Mouse (Mus musculus) frontal cortex, adult 2 months (tissue): Measurements from ENCODE around the gene Gnat3. TPM values are rescaled to one million over a fixed set of nuclear protein-coding genes. Genes with fewer than 3 reads are reported as not detected.
"Not testable (repeated sequence)": the region's sequence is repeated elsewhere in the genome, so short reads cannot be mapped to it uniquely, and the experiment has no call there.

ENCODE experiments used
- DNase-seq, 2 experiments: peaks; one replicate each; pipeline ENCODE4 v3.0.0; 2022; ENCODE audit warnings: low spot score in 1 of 2; ENCODE audit errors: extremely low spot score in 1 of 2
- polyA plus RNA-seq: library from polyadenylated mRNA; depleted of rRNA; stranded (reverse); fragments of >200 nt; gene quantifications from 2 replicates; pipeline ENCODE4 v1.2.3, GENCODE M21; 2012; rRNA removed

Gnat3 gene
- polyA plus RNA-seq: not detected in 2 replicates

DNA sequence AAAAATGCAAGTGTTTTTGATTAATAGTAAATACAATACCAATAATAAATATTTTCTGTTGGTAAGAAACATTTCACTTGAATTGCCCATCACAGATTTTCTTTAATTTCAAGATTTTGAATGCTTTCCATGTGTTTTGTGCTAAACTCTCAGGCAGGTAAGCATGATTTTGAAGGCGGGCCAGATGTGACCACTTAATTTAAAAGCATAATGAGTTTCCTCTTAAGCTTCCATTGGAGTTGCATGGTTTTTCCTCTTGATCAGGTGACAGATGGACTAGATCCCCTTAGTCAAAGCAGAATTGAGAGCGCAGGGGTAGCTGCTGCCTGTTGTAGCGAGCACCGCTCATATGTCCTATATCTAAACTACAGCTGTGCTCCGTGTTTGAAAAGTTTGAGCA lies at the start of gene Gnat3:
Gene Gnat3 (plus strand): TSS at position 301 of the 400 bp plus-strand sequence.
- DNase-seq: no peak

DNA sequence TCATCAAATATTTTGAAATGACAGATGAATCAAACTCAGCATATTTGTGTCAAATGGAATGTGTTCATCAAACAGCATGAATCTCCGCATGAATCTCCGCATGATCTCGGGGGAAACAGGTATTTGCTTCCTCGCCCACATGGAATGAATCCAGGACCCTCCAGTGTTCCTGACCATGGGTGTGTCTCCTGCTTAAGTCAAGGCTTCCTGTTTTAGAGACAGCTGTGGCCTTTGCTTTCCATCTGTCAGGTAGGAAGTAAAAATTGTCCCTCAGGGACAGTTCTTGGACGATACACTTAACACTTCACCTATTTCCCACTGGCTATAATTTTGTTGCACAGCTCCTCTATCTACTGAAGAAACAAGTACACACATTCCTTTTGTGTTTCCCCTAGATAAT lies 43.4 kb upstream of the Gnat3 start:
- no peak for DNase-seq

DNA sequence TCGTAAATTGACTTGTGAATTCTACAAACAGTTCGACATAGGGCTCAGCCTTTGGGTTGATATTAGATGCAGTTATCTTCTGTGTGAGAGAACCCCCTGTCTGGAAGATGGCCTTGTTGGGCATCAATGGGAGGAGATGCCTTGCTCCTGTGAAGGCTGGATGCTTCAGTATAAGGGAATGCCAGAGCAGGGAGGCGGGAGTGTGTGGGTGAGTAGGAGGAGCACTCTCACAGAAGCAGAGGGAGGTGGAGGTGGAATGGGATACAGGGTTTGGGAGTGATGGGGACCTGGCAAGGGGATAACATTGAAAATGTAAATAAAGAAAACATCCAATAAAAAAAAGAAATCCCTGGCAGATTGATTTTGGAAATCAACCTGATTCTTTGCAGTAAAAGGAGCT lies 38.7 kb upstream of the Gnat3 start:
- DNase-seq: no peak

DNA sequence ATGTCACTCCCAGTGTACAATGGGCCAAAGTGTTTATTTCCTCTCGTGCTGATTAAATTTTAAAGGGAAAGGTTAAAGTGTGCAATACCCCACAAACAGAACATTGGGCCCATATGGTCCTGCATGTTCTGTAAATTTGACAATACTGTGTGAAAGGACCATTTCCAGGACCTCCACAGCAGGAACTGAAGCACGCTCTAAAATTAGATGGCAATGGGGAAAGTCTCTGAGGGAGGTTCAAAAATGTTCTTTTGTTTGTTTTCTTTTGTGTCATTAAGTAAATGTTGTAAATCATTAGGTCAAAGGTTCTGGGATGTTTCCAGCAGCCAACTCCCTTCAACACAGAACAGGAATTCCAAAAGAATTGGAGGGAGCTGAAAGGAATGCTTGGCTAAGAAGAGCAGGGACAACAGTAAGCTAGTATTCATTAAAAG lies 38.2 kb upstream of the Gnat3 start:
- no peak for DNase-seq

DNA sequence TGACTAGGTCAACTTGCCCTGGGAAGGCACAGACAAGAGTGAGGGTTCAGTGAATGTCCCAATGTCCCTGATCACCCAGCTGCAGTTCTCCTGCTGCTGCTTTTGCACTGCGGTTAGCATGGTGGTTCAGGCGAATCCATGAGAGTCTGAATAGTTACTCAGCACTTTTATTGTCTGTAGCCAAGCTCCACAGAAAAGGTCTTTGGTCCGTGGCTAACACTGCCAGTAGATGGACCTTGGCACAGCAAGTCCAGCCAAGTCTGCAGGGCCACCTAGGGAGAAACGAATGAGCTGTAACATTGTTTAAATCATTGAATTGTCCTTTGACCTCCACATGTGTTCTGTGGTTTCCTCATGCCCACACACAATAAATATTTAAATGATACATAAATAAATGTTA lies 33.9 kb upstream of the Gnat3 start:
- DNase-seq: no peak

DNA sequence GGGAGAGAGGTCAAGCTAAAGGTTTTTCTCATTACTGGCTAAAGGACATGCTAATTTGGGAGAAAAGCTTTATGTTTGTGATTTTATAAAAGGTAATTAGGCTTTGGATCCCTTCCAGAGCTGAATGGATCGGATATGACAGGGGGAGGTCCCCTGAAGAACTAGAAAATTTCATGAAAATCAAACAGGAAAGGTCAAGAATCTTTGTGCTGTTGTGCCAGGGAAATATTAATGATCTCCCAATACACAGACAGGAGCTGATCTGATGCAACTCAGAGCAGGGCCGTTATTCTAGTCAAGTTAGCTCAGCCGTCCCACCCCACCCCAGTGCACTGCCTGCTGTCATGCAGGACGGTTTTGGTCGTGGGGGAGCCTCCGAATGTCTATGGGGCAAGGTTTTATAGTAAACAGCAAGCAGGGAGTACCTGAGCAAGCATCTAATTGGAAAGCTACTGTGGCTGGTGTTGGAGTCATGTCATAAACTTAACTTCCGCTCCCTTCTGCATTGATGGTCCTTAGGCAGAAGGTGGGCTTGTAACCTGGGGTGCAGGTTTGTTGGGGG lies 33.3 kb upstream of the Gnat3 start:
- no peak for DNase-seq

DNA sequence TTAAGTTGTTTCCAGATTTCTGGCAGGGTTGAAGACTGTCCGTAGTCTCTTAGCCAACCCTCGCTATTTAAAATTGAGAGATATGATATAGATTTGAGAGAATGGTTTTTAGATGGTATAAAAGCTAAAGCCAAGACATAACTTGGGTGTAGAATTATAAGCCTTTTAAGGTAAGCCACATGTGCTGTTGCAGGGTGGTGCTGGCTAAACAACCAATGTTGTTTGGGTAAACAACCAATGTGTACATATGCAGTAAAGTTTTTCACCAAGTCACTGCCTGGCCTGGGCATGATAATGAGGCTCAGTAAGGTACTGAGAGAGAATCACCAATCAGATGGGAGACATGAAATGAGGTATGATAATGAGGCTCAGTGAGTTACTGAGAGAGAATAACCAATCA lies 30.8 kb upstream of the Gnat3 start:
- not testable (repeated sequence) for DNase-seq

DNA sequence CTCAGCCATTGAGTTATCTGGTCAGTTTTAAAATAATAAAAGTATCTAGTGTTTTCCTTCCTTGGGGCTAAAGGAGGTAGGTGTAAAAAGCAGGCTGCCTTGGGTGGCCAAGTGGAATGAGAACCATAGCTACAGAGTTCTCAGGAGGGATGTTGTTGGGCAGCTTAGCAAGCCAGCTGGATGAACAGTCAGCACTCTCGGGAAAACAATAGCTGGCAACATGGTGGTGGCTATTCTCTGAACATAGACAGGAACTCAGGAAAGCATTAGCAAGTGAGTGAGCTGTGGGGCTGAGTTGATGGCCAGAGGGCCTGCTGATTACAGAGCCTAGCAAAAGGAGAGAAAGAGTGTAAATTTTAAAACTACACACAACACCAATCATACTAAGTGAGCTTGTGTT lies 27.8 kb upstream of the Gnat3 start:
- no peak for DNase-seq

DNA sequence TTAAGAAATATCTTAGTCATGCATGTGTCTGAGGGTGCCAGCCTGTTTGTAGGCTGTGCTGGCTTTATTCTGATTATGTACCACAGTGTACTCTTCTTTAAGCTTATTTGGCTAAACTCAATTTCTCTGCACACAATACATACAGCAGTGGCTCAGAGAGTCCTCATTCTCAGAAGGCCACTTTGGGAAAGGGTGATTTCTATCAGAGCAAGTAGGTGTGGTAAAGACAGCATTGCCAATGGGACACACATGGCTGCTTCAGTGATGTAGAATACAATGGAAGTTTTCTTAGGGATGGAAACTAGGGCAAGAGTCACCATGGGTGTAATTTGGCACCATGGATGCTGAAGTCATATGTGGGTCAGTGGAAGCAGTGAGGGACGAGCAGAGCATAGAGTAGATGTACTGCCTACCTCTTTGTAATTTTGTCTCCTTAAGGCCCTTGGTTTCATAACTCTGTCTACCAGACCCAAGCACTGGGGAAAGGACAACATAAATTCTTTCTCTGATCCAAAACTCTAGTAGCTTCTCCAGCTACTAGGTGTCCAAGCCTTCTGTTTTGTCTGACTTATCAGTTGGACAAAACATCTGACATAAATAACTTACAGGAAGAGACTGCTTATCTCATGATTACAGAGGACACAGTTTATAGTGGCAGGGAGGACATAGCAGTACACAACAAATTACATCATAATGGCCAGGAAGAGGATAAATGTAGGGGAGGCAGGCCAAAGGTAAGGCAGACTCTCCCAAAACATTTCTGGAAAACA lies 24.0 kb upstream of the Gnat3 start:
- no peak for DNase-seq

DNA sequence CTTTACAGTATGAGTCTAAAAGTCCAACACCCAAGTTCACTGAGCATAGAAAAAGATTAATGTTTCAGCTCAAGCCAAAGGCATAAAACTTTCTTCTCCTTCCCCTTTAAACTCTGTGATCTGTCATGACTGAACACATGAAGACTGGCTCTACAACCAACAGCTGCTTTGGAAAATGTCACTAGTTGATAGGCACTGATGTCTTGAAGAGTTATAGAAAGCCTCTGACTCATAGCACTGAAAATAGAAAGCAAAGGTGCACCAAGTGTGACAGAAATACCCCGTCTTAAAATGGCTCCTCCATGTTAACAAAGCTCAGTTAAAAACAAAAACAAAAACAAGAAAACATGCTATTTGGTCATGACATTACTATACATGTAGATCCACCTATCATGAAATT lies 5.9 kb upstream of the Gnat3 start:
- no peak for DNase-seq

DNA sequence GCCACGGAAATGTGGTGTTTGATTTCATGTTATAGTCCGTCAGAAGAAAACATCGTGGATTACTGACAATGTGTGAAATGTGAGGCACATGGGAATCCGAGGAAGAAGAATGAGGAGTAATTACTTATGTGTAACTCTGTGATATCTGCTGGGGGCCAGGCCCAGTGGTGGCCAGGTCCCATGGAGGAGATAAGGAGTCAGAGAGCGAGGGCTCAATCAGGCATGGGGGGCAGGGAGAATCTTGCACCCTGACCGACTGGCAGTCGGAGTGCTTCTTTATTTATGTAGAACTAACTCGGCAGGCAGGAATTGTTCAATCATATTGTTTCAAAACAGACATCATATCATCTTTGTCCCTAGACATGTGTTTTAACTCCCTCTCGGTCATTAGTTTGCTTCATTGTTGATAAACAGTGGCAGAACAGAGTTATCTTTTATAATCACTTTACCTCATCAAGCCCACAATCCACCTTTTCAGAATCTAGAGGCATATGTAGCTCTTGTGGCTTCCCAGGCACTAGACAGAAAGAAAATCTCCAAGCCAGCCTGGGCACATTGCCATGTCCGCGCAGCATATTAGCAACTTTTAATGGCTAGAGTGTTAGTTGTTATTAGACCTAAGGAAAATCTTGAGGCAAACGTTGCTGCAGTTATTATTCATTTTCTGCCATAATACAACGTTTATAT lies 7.5 kb downstream of the Gnat3 start:
- no peak for DNase-seq

DNA sequence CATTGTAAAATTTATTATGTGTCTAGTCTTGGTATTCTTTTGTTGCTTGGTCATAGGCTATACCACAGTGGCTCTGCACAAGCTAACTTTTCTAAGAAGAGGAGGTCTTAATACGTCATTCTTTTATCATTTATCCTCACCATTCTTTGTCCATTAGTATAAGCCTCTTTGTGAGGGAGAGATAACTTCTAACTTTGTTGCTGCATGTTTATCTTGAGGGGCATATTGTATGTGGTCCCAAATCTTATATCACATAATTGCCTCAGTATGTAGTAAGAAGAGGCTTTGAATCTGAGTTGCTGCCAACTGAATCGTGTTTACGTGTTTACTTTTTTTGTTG lies 8.0 kb downstream of the Gnat3 start:
- no peak for DNase-seq

DNA sequence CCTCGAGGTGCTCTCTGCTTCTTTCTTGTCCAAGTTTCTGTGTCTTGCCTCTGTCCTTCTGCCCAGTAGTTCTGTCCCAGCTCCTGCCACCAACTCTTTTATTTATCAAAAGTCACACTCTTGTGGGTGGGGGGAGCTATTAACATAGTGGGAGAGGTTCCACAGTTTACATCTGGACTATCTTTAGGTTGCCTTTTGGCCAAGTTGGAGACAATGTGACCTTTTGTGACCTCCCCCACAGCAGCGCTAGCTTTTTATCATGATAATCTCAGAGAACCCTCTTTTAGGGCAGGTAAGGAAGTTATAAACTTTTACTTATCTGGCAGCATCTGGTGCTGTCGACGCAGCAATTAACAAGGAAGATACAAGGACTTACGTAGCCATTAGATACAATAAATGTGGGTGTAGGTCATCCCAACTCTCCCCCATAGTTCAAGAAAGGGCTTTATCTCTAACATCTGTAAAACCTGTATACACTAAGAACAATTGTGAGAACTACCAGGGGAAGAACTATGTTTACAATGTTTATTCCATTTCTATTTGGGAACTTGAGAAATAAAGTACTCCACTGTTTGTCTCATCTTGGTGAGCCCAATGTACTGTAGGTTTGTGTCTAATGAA lies 18.3 kb downstream of the Gnat3 start:
- no peak for DNase-seq

DNA sequence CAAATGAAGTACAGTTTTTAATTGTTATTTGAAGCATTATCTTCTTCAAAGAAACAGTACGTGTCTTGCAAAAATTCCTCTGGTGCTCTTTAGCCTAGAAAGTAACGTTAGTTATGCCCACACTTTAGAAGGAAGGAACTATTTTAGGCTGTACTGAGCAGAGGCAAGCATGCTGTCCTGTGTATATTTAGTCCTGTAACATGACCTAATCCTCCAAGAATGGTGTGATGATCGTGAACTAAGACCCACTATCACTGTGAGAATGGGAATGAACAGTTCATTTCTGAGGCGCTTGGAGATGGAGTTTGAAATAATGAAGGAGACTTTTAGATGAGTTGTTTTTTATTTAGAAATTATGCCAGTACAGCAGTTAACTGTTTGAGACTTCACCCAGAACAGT lies 20.4 kb downstream of the Gnat3 start:
- DNase-seq: no peak

DNA sequence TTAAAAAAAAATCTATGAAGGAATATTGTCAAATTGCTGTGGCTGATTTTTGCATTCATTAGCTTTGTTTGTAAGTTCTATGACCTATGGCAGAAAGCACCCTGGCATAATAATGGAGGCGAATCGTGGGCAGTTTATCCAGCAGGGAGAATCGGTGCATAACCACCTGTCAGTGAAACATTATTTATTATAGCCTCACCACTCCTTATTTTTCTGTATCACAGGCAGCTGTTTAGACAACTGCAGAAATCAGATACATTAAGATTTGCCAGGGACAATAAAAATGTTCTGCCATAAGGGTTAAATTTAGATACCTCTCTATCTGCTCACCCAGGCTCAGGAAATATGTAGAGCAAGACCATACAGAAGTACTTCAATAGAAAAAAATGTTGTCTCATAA lies 22.2 kb downstream of the Gnat3 start:
- no peak for DNase-seq

DNA sequence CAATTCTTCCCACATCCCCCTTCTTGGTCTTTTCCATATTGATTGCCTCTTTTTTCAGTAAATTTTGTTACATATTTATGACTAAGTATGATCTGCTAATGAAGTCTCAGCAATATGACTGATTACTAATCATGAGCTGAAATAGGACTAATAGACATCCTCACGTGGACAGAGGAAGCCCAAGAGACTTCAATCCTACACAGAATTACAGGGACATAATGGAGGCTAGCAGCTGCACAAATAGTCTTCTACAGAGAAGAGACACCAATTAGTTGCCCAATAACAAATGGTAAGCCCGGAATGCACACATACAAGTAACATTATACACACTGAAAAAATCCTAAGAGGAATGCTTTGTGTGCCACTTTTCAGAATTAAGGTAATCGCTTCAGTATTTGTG lies 24.3 kb downstream of the Gnat3 start:
- no peak for DNase-seq

DNA sequence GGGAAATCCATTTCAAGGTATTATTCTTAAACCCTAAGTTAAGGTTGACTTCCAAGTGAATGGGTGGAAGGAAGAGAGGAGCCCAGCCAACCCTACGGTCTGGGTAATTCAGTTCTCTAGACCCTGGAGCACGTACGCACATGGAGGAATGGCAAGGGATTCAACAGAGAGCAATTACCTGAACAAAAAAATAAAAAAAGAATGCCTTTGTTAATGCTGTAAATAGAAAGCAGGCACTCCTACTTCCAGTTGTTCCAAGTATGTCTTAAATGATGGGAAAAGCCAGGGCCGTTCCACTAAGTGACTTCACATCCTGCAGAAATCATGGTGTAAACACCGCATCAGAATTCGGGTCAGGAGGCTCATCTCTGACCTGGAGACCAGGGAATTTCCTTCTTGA lies 28.3 kb downstream of the Gnat3 start:
- DNase-seq: no peak

DNA sequence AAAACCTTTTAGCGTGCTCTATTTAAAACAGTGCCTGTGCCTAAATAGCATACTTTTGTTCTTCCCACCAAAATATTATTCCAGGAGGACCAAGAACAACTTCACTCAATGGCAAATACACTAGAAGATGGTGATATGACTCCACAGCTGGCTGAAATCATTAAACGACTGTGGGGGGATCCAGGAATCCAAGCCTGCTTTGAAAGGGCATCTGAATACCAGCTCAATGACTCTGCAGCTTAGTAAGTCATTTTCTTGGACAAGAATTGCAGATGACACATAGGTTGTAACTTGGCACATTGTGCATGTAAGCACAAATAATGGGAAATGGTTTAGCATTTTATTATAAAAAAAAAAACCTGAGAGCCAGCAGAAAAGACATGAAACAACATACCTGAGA lies 37.2 kb downstream of the Gnat3 start:
- DNase-seq: no peak

DNA sequence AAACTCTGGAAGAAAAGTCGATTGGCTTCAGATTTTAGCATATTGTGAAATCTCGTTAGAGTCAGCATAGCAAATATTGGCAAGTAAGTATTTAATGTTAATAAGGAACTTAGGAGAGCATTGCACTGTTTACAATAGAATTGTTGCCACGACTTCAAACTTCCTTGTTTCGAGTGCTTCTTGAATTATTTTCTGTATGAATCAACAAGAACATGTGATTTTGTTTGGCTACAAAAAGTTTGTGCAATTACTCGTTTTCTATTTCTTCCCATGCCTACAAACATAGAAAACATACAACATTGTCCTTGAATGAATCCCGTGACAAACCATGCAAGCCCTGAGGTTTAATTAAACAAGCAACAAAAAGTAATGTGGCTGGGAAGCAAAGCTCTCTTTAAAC lies 37.8 kb downstream of the Gnat3 start:
- DNase-seq: no peak

DNA sequence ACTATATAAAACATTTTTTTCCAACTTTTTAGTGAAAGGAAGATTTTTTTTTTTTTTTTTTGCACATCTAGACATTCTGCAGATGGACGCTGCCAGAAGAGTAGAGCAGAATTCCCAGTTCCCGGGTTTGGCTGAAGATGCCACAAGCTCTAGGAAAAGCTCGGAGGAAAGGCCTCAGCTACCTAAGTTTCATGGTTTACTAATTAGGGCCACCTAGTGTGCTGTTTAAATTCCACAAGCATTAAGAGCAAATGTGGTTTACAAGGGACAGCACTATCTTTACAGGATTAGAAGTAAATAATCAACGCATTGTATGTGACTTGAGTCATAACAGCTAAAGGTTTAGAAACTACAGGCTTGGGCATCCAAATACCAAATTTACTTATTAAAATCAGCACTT lies 39.3 kb downstream of the Gnat3 start:
- no peak for DNase-seq

DNA sequence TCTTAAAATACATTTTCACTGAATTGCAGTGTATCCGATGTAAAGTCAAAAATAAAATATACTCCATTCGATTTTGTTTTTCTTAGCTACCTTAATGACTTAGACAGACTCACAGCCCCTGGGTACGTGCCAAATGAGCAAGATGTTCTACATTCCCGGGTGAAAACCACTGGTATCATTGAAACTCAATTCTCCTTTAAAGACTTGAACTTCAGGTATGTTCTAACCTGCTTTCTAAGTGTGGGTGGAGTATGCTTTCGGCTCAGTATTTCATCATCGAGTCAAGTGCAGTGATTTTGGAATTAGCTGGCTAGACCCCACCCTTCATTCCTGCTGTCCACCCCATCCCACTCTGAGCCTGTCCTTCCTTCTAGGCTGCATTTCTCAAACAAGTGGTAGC lies 41.3 kb downstream of the Gnat3 start:
- no peak for DNase-seq
